Mouse (Mus musculus): ENCODE measurements around the gene Gm3250. TPM values are rescaled to one million over a fixed set of nuclear protein-coding genes. Genes with fewer than 3 reads are reported as not detected.
"Not testable (repeated sequence)": the region's sequence is repeated elsewhere in the genome, so short reads cannot be mapped to it uniquely, and the experiment has no call there.

The Gm3250 gene
- total RNA-seq (2012; rRNA removed): not detected in 2 replicates
- total RNA-seq (2014; rRNA removed): not detected in 2 replicates
- not detected in 2 replicates for polyA plus RNA-seq (2012; ENCODE audit: insufficient read length, low read depth)

DNA sequence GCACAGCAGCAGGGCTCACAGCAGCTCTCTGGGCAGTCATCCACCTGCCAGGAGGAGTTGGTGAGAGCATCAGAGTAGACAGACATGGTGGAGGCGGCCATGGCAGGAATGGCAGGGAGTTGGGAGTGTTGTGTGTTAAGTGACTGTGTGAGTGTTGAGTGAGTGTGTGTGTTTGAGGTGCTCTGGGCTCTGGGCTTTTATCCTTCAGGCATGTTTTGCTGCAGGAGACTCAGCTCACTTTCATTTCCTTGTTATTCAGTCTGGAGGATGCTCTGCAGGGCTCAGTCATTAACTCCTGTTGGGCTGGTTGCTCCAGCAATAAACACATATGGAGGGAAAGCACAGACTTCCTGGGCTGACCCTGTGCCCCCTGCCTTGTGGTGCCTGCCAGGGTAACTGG, at the start of gene Gm3250:
Gene Gm3250, minus strand, starts transcription at position 101 of the 400 bp plus-strand sequence.
- H3K4me3 ChIP-seq (replicated peaks in 1 of 3; ENCODE audit: low read depth in 2 of 3, low read length in 2 of 3, poor library complexity in 1 of 3); dilution Hi-C loops (cut with MboI; ENCODE audit: extremely low pct_ligation_motif_present, extremely low pct_unique_long_range_greater_than_20kb, low sequenced_read_pairs); DNase-seq (ENCODE audit: extremely low read depth); in situ Hi-C loops (cut with MboI; ENCODE audit: low pct_ligation_motif_present, low pct_unique_long_range_greater_than_20kb, low sequenced_read_pairs); H3K79me2 ChIP-seq (replicated peaks; ENCODE audit: control insufficient read depth, extremely low read depth, insufficient read depth, poor library complexity, severe bottlenecking); H3K27me3 ChIP-seq (replicated peaks); H3K4me2 ChIP-seq (ENCODE audit: insufficient read depth, low read depth, poor library complexity, severe bottlenecking); H3K9me3 ChIP-seq (replicated peaks; ENCODE audit: low read length); H3K36me3 ChIP-seq (replicated peaks in 1 of 2; ENCODE audit: control insufficient read depth in 1 of 2, insufficient read depth in 1 of 2, low read length in 1 of 2); H3K4me1 ChIP-seq (ENCODE audit: control insufficient read depth in 1 of 2, insufficient read depth in 2 of 2); H3K9ac ChIP-seq (ENCODE audit: insufficient read depth, low read depth); H3K27ac ChIP-seq (ENCODE audit: insufficient read depth, low read depth): not testable (repeated sequence)

DNA sequence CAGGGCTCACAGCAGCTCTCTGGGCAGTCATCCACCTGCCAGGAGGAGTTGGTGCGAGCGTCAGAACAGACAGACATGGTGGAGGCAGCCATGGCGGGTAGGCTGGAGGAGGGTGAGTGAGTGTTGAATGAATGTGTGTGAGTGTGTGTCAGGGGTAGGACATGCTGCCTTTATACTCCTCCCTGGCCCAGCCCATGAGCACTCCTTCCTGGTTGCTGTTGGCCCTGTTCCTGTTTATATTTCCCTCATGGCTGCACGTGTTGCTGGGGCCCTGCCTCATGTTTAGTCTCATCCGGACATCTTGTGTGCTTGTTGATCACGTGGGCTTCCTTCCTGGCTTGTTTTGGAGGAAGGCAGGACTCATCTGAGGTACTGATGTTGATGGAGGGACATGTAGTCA, 44.6 kb upstream of the Gm3250 start, which contains the start of gene Krtap10-4:
Gene Krtap10-4, minus strand, starts transcription at position 145 of the 400 bp plus-strand sequence.
- in situ Hi-C loops (cut with MboI; ENCODE audit: low pct_ligation_motif_present, low pct_unique_long_range_greater_than_20kb, low sequenced_read_pairs): no loop called here

DNA sequence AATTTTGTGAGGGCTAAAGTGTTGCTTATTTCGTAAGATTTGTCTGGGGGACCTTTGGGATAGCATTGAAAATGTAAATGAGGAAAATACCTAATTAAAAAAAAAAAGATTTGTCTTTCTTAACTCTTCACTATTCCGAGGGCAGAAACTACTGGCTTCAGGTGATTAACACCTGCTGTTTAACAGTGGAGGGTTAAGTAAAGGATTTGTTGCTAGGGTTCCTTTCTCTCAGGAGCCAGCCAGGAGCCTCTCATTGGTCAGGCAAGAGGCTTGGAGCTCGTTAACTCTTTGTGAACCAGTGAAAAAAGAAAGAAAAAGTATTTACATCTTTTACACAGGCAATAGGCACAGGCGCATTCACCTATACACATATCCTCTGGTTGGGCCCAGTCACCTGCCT, 36.9 kb upstream of the Gm3250 start:
- TF ChIP-seq CTCF (conservative IDR thresholded peaks at IDR 0.05 in 1 of 2, IDR thresholded peaks at IDR 0.05 in 1 of 2; ENCODE audit: low read depth in 2 of 2, low read length in 2 of 2) (no peak), JUN (IDR thresholded peaks at IDR 0.05; ENCODE audit: insufficient read depth, low read depth, low read length) (no peak), UBTF (IDR thresholded peaks at IDR 0.05; ENCODE audit: low read depth, low read length) (no peak)
- no peak overlapping the region for H3K9ac ChIP-seq (ENCODE audit: insufficient read depth, low read depth)
- H3K9me3 ChIP-seq (replicated peaks; ENCODE audit: low read length): peaks cover 2% of the 10 kb centered on the region
- H3K27ac ChIP-seq (ENCODE audit: insufficient read depth, low read depth): no peak overlapping the region
- no peaks in the 10 kb centered on the region for H3K79me2 ChIP-seq (replicated peaks; ENCODE audit: control insufficient read depth, extremely low read depth, insufficient read depth, poor library complexity, severe bottlenecking)
- dilution Hi-C loops (cut with MboI; ENCODE audit: extremely low pct_ligation_motif_present, extremely low pct_unique_long_range_greater_than_20kb, low sequenced_read_pairs): no loop called here
- H3K4me2 ChIP-seq (ENCODE audit: insufficient read depth, low read depth, poor library complexity, severe bottlenecking): no peak overlapping the region
- DNase-seq (ENCODE audit: extremely low read depth): no peak
- H3K4me3 ChIP-seq (replicated peaks in 1 of 3; ENCODE audit: low read depth in 2 of 3, low read length in 2 of 3, poor library complexity in 1 of 3): no peak overlapping the region
- H3K27me3 ChIP-seq (replicated peaks): peaks cover 67% of the 10 kb centered on the region
- H3K4me1 ChIP-seq (ENCODE audit: control insufficient read depth in 1 of 2, insufficient read depth in 2 of 2): 0 out of 4 replicates have a peak, but pooled peaks cover 0 to 3% of the 10 kb centered on the region in 2 experiments
- H3K36me3 ChIP-seq (replicated peaks in 1 of 2; ENCODE audit: control insufficient read depth in 1 of 2, insufficient read depth in 1 of 2, low read length in 1 of 2): no peaks in the 10 kb centered on the region
- in situ Hi-C loops (cut with MboI; ENCODE audit: low pct_ligation_motif_present, low pct_unique_long_range_greater_than_20kb, low sequenced_read_pairs): no loop called here

More for the DNA sequence above, 44.6 kb upstream of the Gm3250 start, which contains the start of gene Krtap10-4:
- Histone ChIP-seq H3K27me3 (replicated peaks) (peaks cover 65% of the 10 kb centered on the region), H3K4me3 (replicated peaks in 1 of 3; ENCODE audit: low read depth in 2 of 3, low read length in 2 of 3, poor library complexity in 1 of 3) (no peak within 1 kb of the TSS), H3K27ac (ENCODE audit: insufficient read depth, low read depth) (no peak within 1 kb of the TSS), H3K9ac (ENCODE audit: insufficient read depth, low read depth) (no peak within 1 kb of the TSS), H3K9me3 (replicated peaks; ENCODE audit: low read length) (peaks cover 9% of the 10 kb centered on the region), H3K4me2 (ENCODE audit: insufficient read depth, low read depth, poor library complexity, severe bottlenecking) (no peak within 1 kb of the TSS), H3K36me3 (replicated peaks in 1 of 2; ENCODE audit: control insufficient read depth in 1 of 2, insufficient read depth in 1 of 2, low read length in 1 of 2) (no peaks in the 10 kb centered on the region), H3K4me1 (ENCODE audit: control insufficient read depth in 1 of 2, insufficient read depth in 2 of 2) (no peaks in the 10 kb centered on the region), H3K79me2 (replicated peaks; ENCODE audit: control insufficient read depth, extremely low read depth, insufficient read depth, poor library complexity, severe bottlenecking) (no peaks in the 10 kb centered on the region)
- TF ChIP-seq RCOR1 (conservative IDR thresholded peaks at IDR 0.05; ENCODE audit: low read depth, low read length) (no peak), UBTF (IDR thresholded peaks at IDR 0.05; ENCODE audit: low read depth, low read length) (no peak), JUN (IDR thresholded peaks at IDR 0.05; ENCODE audit: insufficient read depth, low read depth, low read length) (no peak), TCF12 (IDR thresholded peaks at IDR 0.05; ENCODE audit: low read depth, low read length) (no peak), MYC (IDR thresholded peaks at IDR 0.05; ENCODE audit: low read depth, low read length) (no peak)
- dilution Hi-C loops (cut with MboI; ENCODE audit: extremely low pct_ligation_motif_present, extremely low pct_unique_long_range_greater_than_20kb, low sequenced_read_pairs): no loop called here
- DNase-seq (ENCODE audit: extremely low read depth): no peak

All from CH12.LX (cell line).